Mouse (Mus musculus): ENCODE measurements at regions not wholly inside any gene's neighbourhood (a gene's known extent, or its start where the extent isn't known, plus 50 kb on each side); places are given as distances from the start of the nearest gene placed in this dataset.

DNA sequence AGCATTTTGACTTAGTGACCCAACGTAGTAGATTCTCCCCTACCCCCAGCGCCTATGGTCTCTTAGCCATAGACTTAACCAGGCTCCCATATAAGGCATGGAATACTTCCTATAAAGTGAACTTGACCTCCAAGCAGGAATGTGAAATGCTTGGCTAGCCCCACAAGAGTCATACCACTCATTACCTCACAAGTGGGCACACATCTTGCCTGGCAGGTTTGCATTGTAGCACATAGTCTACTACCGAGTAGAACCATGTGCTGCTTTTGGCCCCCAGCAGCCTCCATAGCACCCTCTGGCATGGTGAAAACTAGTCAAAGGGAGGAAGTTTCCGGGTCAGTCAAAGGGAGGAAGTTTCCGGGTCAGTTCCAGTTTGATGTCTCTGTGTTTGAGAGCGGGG, 385.5 kb downstream of the Vps13c start:
- TF ChIP-seq POLR2A (IDR thresholded peaks at IDR 0.05; ENCODE audit: control insufficient read depth, low read depth, low read length) (no peak), CTCF (IDR thresholded peaks at IDR 0.05; ENCODE audit: control insufficient read depth, insufficient read depth, insufficient replicate concordance, low read depth, low read length) (no peak)

All from testis, adult 2 months (tissue).